Mouse (Mus musculus) cortical plate, adult 2 months (tissue): ENCODE measurements around the gene Ccl3.

Source experiments
- CTCF ChIP-seq: fragments of 200-500 bp; IDR thresholded peaks from 2 replicates; pipeline ENCODE4 v1.5.1; 2011; ENCODE audit warnings: mild to moderate bottlenecking, control low read depth, low read length; ENCODE audit not compliant: insufficient read depth; ENCODE audit errors: extremely low read depth
- POLR2A ChIP-seq: fragments of 200-500 bp; IDR thresholded peaks from 2 replicates; pipeline ENCODE4 v1.6.1; 2011; ENCODE audit warnings: mild to moderate bottlenecking, low read length, control low read depth; ENCODE audit not compliant: insufficient read depth; ENCODE audit errors: extremely low read depth

GRCm38 (mm10) chr11:83632744-83633143, 16.4 kb downstream of the Ccl3 start:
- TF ChIP-seq CTCF = no peak
- TF ChIP-seq POLR2A = no peak
